ENCODE assay signal across 15 mouse cellular contexts in the genomic region with DNA sequence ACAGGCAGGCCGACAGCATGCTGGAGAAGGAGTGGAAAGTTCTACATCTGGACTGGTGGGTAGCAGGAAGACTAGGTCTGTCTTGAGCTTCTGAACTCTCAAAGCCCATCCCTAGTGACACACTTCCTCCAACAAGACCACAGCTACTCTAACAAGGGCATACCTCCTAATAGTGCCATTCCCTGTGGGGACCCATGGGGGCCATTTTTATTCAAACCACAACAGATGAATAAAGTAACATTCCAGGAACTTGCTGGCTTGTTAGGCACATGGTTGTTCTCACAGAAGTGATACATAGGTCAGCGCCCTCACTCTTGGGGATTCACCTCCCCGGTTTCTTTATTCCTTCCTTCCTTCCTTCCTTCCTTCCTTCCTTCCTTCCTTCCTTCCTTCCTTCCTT.
"Had no signal": no experiment of that assay in that cellular context is flagged by ENCODE, and none has a peak within 500 bp of the region (broad histone marks: within the 10 kb centered on the region; RNA-seq: fewer than 3 reads in every experiment).

No protein-coding gene starts in this region.

- DNase-seq: heart, postnatal 10 days; heart, postnatal 14 days; heart, postnatal 36 days; kidney, adult 11 months; kidney, adult 18-20 months; kidney, adult 2 months; kidney, adult 8-10 months; kidney, adult 9 months; kidney, postnatal 10 days; kidney, postnatal 14 days; kidney, postnatal 25 days; kidney, postnatal 36 days; kidney, postnatal 4 days; layer of hippocampus, adult 9-11 months; layer of hippocampus, postnatal 36 days had no signal
